ENCODE assay signal across 15 mouse cellular contexts in the genomic region with DNA sequence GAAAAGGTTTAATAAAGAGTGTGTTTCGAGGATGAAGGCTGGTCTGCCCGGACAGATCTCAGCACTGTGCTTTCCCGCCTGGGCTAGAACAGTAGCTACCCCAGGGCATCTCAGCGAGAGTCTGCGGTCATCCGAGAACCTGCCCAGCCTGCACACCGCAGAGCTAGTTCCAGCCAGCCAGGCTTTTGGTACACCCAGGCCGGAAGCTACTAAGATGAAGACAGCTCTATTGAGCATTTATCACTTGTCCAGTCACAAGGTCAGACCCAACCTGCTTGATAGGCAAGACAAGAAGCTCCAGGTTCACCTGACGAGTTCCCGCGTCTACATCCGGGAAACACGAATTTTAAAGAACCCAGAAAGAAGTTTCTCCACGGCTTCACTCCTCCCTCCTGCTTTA.
"Had no signal": no experiment of that assay in that cellular context is flagged by ENCODE, and none has a peak within 500 bp of the region (broad histone marks: within the 10 kb centered on the region; RNA-seq: fewer than 3 reads in every experiment).

No protein-coding gene starts in this region.

- H3K9ac ChIP-seq: kidney, embryonic 15.5 days; limb, embryonic 12.5 days; liver, embryonic 13.5 days; liver, postnatal 0 days; lung, embryonic 15.5 days; midbrain, embryonic 13.5 days; neural tube, embryonic 15.5 days; stomach, embryonic 15.5 days had no signal

- H3K4me3 ChIP-seq: kidney, embryonic 15.5 days; limb, embryonic 12.5 days; liver, embryonic 13.5 days; lung, embryonic 15.5 days; midbrain, embryonic 13.5 days; myocyte; neural tube, embryonic 15.5 days; stomach, embryonic 15.5 days had no signal

- H3K4me1 ChIP-seq: kidney, embryonic 15.5 days; liver, embryonic 13.5 days; lung, embryonic 15.5 days; stomach, embryonic 15.5 days had no signal

- ATAC-seq: liver, postnatal 0 days; midbrain, embryonic 13.5 days had no signal

- H3K27ac ChIP-seq: kidney, embryonic 15.5 days; limb, embryonic 12.5 days; liver, embryonic 13.5 days; lung, embryonic 15.5 days; macrophage; midbrain, embryonic 13.5 days; neural tube, embryonic 15.5 days; stomach, embryonic 15.5 days had no signal

- DNase-seq: kidney, postnatal 25 days; liver; liver, embryonic 13.5 days; liver, postnatal 0 days; lung, postnatal 14 days; thymus, adult 2 months; thymus, postnatal 25 days had no signal

- H3K36me3 ChIP-seq: kidney, embryonic 15.5 days; limb, embryonic 12.5 days; liver, embryonic 13.5 days; lung, embryonic 15.5 days; midbrain, embryonic 13.5 days; neural tube, embryonic 15.5 days; stomach, embryonic 15.5 days had no signal

- H3K9me3 ChIP-seq: kidney, embryonic 15.5 days; limb, embryonic 12.5 days; liver, embryonic 13.5 days; lung, embryonic 15.5 days; midbrain, embryonic 13.5 days; neural tube, embryonic 15.5 days; stomach, embryonic 15.5 days had no signal

- H3K4me2 ChIP-seq: kidney, embryonic 15.5 days; limb, embryonic 12.5 days; liver, embryonic 13.5 days; lung, embryonic 15.5 days; midbrain, embryonic 13.5 days; neural tube, embryonic 15.5 days; stomach, embryonic 15.5 days had no signal

- H3K27me3 ChIP-seq: kidney, embryonic 15.5 days; limb, embryonic 12.5 days; liver, embryonic 13.5 days; lung, embryonic 15.5 days; midbrain, embryonic 13.5 days; neural tube, embryonic 15.5 days; stomach, embryonic 15.5 days had no signal
